Mouse (Mus musculus) forebrain, embryonic 13.5 days (tissue): ENCODE data around the gene Maml3. TPM values are rescaled to one million over a fixed set of nuclear protein-coding genes. Genes with fewer than 3 reads are reported as not detected.

Experiments used
- ATAC-seq: fragments of 200-750 bp; cut with Nextera tagmentation; 2 replicates; pipeline ENCODE4 v1.8.0; 2017
- H3K27ac ChIP-seq: fragments of 300-500 bp; sonication (generic); 2 replicates; pipeline ENCODE4 v1.5.1; 2015; ENCODE audit warnings: inconsistent platforms, mild to moderate bottlenecking, moderate library complexity
- H3K27me3 ChIP-seq: fragments of 300-500 bp; sonication (generic); 2 replicates; pipeline ENCODE4 v1.6.1; 2015; ENCODE audit warnings: mild to moderate bottlenecking, inconsistent platforms
- H3K36me3 ChIP-seq: fragments of 300-500 bp; sonication (generic); 2 replicates; pipeline ENCODE4 v1.6.1; 2015; ENCODE audit warnings: mild to moderate bottlenecking, inconsistent platforms; ENCODE audit not compliant: poor library complexity, severe bottlenecking
- H3K4me1 ChIP-seq: fragments of 300-500 bp; sonication (generic); 2 replicates; pipeline ENCODE4 v1.6.1; 2015; ENCODE audit warnings: inconsistent platforms
- H3K4me2 ChIP-seq: fragments of 300-500 bp; sonication (generic); 2 replicates; pipeline ENCODE4 v1.6.1; 2015; ENCODE audit warnings: inconsistent platforms, mild to moderate bottlenecking, moderate library complexity
- H3K4me3 ChIP-seq: fragments of 300-500 bp; sonication (generic); 2 replicates; pipeline ENCODE4 v1.5.1; 2015; ENCODE audit warnings: mild to moderate bottlenecking, inconsistent platforms
- H3K9ac ChIP-seq: fragments of 300-500 bp; sonication (generic); 2 replicates; pipeline ENCODE4 v1.6.1; 2015; ENCODE audit warnings: mild to moderate bottlenecking, inconsistent platforms
- H3K9me3 ChIP-seq: fragments of 300-500 bp; sonication (generic); replicated peaks from 2 replicates; pipeline ENCODE4 v1.6.1; 2016; ENCODE audit warnings: inconsistent platforms
- WGBS: fragments of 180-500 bp; shearing (Covaris S2); methylation state at CpG from one replicate; pipeline ENCODE4 v1.1.7; 2015; 5-methylcytosine and 5-hydroxymethylcytosine counted together
- polyA plus RNA-seq: library from polyadenylated mRNA; unstranded; fragments of >200 nt; fragmentation: Nextera tagmentation; extraction: Ambion mirVana; gene quantifications from 2 replicates; pipeline ENCODE4 v1.2.1, GENCODE M21; 2015

Maml3 gene
- polyA plus RNA-seq, 1 experiment from 2014 or later: 5.4 TPM

GRCm38 (mm10) chr3:51803903-51804302, 301.0 kb downstream of the Maml3 start:
- 51% methylated on average over 6 of the region's 6 CpGs for WGBS
- Histone ChIP-seq H3K4me3 (no peak overlapping the region), H3K4me1 (peaks cover 62% of the 10 kb centered on the region), H3K4me2 (no peak overlapping the region), H3K27me3 (no peaks in the 10 kb centered on the region), H3K9me3 (no peaks in the 10 kb centered on the region), H3K9ac (no peak overlapping the region), H3K36me3 (no peaks in the 10 kb centered on the region), H3K27ac (no peak overlapping the region)
- ATAC-seq: no peak

GRCm38 (mm10) chr3:51799650-51800049, 305.2 kb downstream of the Maml3 start:
- Histone ChIP-seq H3K27me3 (no peaks in the 10 kb centered on the region), H3K4me1 (peaks cover 69% of the 10 kb centered on the region), H3K4me2 (no peak overlapping the region), H3K36me3 (no peaks in the 10 kb centered on the region), H3K27ac (no peak overlapping the region), H3K9ac (no peak overlapping the region), H3K4me3 (no peak overlapping the region), H3K9me3 (no peaks in the 10 kb centered on the region)
- WGBS: 81% methylated on average over 9 of the region's 9 CpGs
- ATAC-seq: no peak

GRCm38 (mm10) chr3:51796838-51797237, 308.0 kb downstream of the Maml3 start:
- 0 out of 2 replicates have a peak overlapping the region, but pooled peaks have one; percentile 17 for H3K4me2 ChIP-seq
- H3K4me3 ChIP-seq: no peak overlapping the region
- no peaks in the 10 kb centered on the region for H3K27me3 ChIP-seq
- ATAC-seq: no peak
- H3K9ac ChIP-seq: no peak overlapping the region
- no peaks in the 10 kb centered on the region for H3K9me3 ChIP-seq
- 49% methylated on average over 6 of the region's 6 CpGs for WGBS
- H3K4me1 ChIP-seq: peaks cover 47% of the 10 kb centered on the region
- H3K36me3 ChIP-seq: no peaks in the 10 kb centered on the region
- H3K27ac ChIP-seq: no peak overlapping the region

GRCm38 (mm10) chr3:51796219-51796828, 308.6 kb downstream of the Maml3 start:
- H3K36me3 ChIP-seq: no peaks in the 10 kb centered on the region
- peak overlapping the region; percentile 17; the same call in 1 of the 2 replicates for H3K4me2 ChIP-seq
- H3K9me3 ChIP-seq: no peaks in the 10 kb centered on the region
- ATAC-seq: no peak
- H3K4me1 ChIP-seq: peaks cover 47% of the 10 kb centered on the region
- 0 out of 2 replicates have a peak overlapping the region, but pooled peaks have one; percentile 32 for H3K9ac ChIP-seq
- 69% methylated on average over 12 of the region's 12 CpGs for WGBS
- H3K27me3 ChIP-seq: no peaks in the 10 kb centered on the region
- no peak overlapping the region for H3K27ac ChIP-seq
- peak overlapping the region; percentile 10; the same call in 1 of the 2 replicates for H3K4me3 ChIP-seq

- Histone ChIP-seq H3K4me3 (no peak overlapping the region), H3K27ac (peak overlapping the region; percentile 35; the same call in 1 of the 2 replicates), H3K4me2 (no peak overlapping the region), H3K9me3 (no peaks in the 10 kb centered on the region), H3K27me3 (no peaks in the 10 kb centered on the region), H3K36me3 (no peaks in the 10 kb centered on the region), H3K9ac (no peak overlapping the region), H3K4me1 (peaks cover 37% of the 10 kb centered on the region)
- no peak for ATAC-seq
- WGBS: 72% methylated on average over 7 of the region's 7 CpGs
Observed at GRCm38 (mm10) chr3:51791542-51791941, 313.3 kb downstream of the Maml3 start.

GRCm38 (mm10) chr3:51789389-51789904, 315.4 kb downstream of the Maml3 start:
- no peaks in the 10 kb centered on the region for H3K36me3 ChIP-seq
- 19% methylated on average over 10 of the region's 10 CpGs for WGBS
- peak overlapping the region; percentile 59 for H3K9ac ChIP-seq
- H3K27ac ChIP-seq: peak overlapping the region; percentile 93
- H3K27me3 ChIP-seq: no peaks in the 10 kb centered on the region
- H3K4me1 ChIP-seq: peaks cover 24% of the 10 kb centered on the region
- H3K9me3 ChIP-seq: no peaks in the 10 kb centered on the region
- H3K4me2 ChIP-seq: peak overlapping the region; percentile 57
- peak overlapping the region; percentile 27 for H3K4me3 ChIP-seq
- ATAC-seq: peak; percentile 8; the same call in 1 of the 2 replicates

- H3K4me2 ChIP-seq: peak overlapping the region; percentile 57
- peak overlapping the region; percentile 27 for H3K4me3 ChIP-seq
- peak overlapping the region; percentile 59 for H3K9ac ChIP-seq
- no peaks in the 10 kb centered on the region for H3K27me3 ChIP-seq
- peaks cover 24% of the 10 kb centered on the region for H3K4me1 ChIP-seq
- WGBS: under 1% methylated on average over 17 of the region's 17 CpGs
- no peaks in the 10 kb centered on the region for H3K9me3 ChIP-seq
- peak; percentile 91 for ATAC-seq
- H3K36me3 ChIP-seq: no peaks in the 10 kb centered on the region
- H3K27ac ChIP-seq: peak overlapping the region; percentile 93
Observed at GRCm38 (mm10) chr3:51788591-51789339, 316.1 kb downstream of the Maml3 start.

- Histone ChIP-seq H3K36me3 (no peaks in the 10 kb centered on the region), H3K27ac (peak overlapping the region; percentile 93; the same call in 1 of the 2 replicates), H3K4me2 (no peak overlapping the region), H3K27me3 (no peaks in the 10 kb centered on the region), H3K9me3 (no peaks in the 10 kb centered on the region), H3K4me1 (peaks cover 24% of the 10 kb centered on the region), H3K4me3 (no peak overlapping the region), H3K9ac (no peak overlapping the region)
- WGBS: 95% methylated on average over 2 of the region's 2 CpGs
- ATAC-seq: no peak
Observed at GRCm38 (mm10) chr3:51787945-51788344, 316.9 kb downstream of the Maml3 start.

- H3K36me3 ChIP-seq: no peaks in the 10 kb centered on the region
- H3K4me1 ChIP-seq: peaks cover 24% of the 10 kb centered on the region
- WGBS: 79% methylated on average over 7 of the region's 7 CpGs
- no peaks in the 10 kb centered on the region for H3K9me3 ChIP-seq
- no peak for ATAC-seq
- H3K4me3 ChIP-seq: no peak overlapping the region
- H3K27ac ChIP-seq: no peak overlapping the region
- no peaks in the 10 kb centered on the region for H3K27me3 ChIP-seq
- H3K9ac ChIP-seq: no peak overlapping the region
- no peak overlapping the region for H3K4me2 ChIP-seq
Observed at GRCm38 (mm10) chr3:51785796-51786195, 319.1 kb downstream of the Maml3 start.

- Histone ChIP-seq H3K9me3 (no peaks in the 10 kb centered on the region), H3K36me3 (no peaks in the 10 kb centered on the region), H3K4me2 (no peak overlapping the region), H3K27ac (no peak overlapping the region), H3K4me3 (no peak overlapping the region), H3K9ac (no peak overlapping the region), H3K27me3 (no peaks in the 10 kb centered on the region), H3K4me1 (peaks cover 20% of the 10 kb centered on the region)
- WGBS: 91% methylated on average over 10 of the region's 10 CpGs
- no peak for ATAC-seq
Observed at GRCm38 (mm10) chr3:51782191-51782590, 322.7 kb downstream of the Maml3 start.

- Histone ChIP-seq H3K27me3 (no peaks in the 10 kb centered on the region), H3K4me1 (peaks cover 20% of the 10 kb centered on the region), H3K9me3 (no peaks in the 10 kb centered on the region), H3K36me3 (no peaks in the 10 kb centered on the region), H3K4me3 (no peak overlapping the region), H3K27ac (peak overlapping the region; percentile 68), H3K4me2 (0 out of 2 replicates have a peak overlapping the region, but pooled peaks have one; percentile 7), H3K9ac (peak overlapping the region; percentile 13; the same call in 1 of the 2 replicates)
- ATAC-seq: peak; percentile 75
- WGBS: 27% methylated on average over 16 of the region's 16 CpGs
Observed at GRCm38 (mm10) chr3:51778738-51779592, 325.9 kb downstream of the Maml3 start.
